Mouse (Mus musculus) frontal cortex, postnatal 36 days (tissue): ENCODE data around the gene Tctex1d4.

Experiments used
- DNase-seq, 2 experiments: peaks; one replicate each; pipeline ENCODE4 v3.0.0; 2022; ENCODE audit warnings: low spot score in 2 of 2

Tctex1d4 gene

GRCm38 (mm10) chr4:117126675-117127290, at the start of gene Tctex1d4:
Gene Tctex1d4, plus strand, starts transcription at chr4:117126794.
- DNase-seq = no peak

GRCm38 (mm10) chr4:117087948-117088640, 38.5 kb upstream of the Tctex1d4 start:
- DNase-seq = no peak

- no peak for DNase-seq
Measured at GRCm38 (mm10) chr4:117090586-117090985, 36.0 kb upstream of the Tctex1d4 start.

GRCm38 (mm10) chr4:117094626-117095361, 31.8 kb upstream of the Tctex1d4 start:
- DNase-seq = no peak

- DNase-seq = peak; percentile 38 to 43
Measured at GRCm38 (mm10) chr4:117095551-117096452, 30.8 kb upstream of the Tctex1d4 start, which contains the start of gene Ptch2. Gene Ptch2, plus strand, starts transcription at chr4:117096075.

- no peak for DNase-seq
Measured at GRCm38 (mm10) chr4:117096666-117097065, 29.9 kb upstream of the Tctex1d4 start.

- no peak for DNase-seq
Measured at GRCm38 (mm10) chr4:117097969-117098763, 28.4 kb upstream of the Tctex1d4 start.

GRCm38 (mm10) chr4:117098764-117099036, 27.9 kb upstream of the Tctex1d4 start:
- DNase-seq = no peak

- DNase-seq = no peak
Measured at GRCm38 (mm10) chr4:117100036-117100435, 26.6 kb upstream of the Tctex1d4 start.

GRCm38 (mm10) chr4:117101218-117101617, 25.4 kb upstream of the Tctex1d4 start:
- DNase-seq = no peak

GRCm38 (mm10) chr4:117104672-117105071, 21.9 kb upstream of the Tctex1d4 start:
- no peak for DNase-seq

GRCm38 (mm10) chr4:117105127-117105526, 21.5 kb upstream of the Tctex1d4 start:
- no peak for DNase-seq

- no peak for DNase-seq
Measured at GRCm38 (mm10) chr4:117107813-117108523, 18.6 kb upstream of the Tctex1d4 start.

GRCm38 (mm10) chr4:117108524-117108849, 18.1 kb upstream of the Tctex1d4 start:
- DNase-seq = no peak

- DNase-seq = no peak
Measured at GRCm38 (mm10) chr4:117109330-117109729, 17.3 kb upstream of the Tctex1d4 start.

GRCm38 (mm10) chr4:117110249-117110648, 16.3 kb upstream of the Tctex1d4 start:
- no peak for DNase-seq

GRCm38 (mm10) chr4:117110985-117111384, 15.6 kb upstream of the Tctex1d4 start:
- no peak for DNase-seq

- no peak for DNase-seq
Measured at GRCm38 (mm10) chr4:117113237-117113636, 13.4 kb upstream of the Tctex1d4 start.

GRCm38 (mm10) chr4:117115592-117115991, 11.0 kb upstream of the Tctex1d4 start:
- no peak for DNase-seq

- no peak for DNase-seq
Measured at GRCm38 (mm10) chr4:117117931-117118330, 8.7 kb upstream of the Tctex1d4 start.

- no peak for DNase-seq
Measured at GRCm38 (mm10) chr4:117119636-117120035, 7.0 kb upstream of the Tctex1d4 start.
